Mouse (Mus musculus): Measurements from ENCODE around the gene Iqch. TPM values are rescaled to one million over a fixed set of nuclear protein-coding genes. Genes with fewer than 3 reads are reported as not detected.
A peak's percentile ranks its signal among the peaks of the same experiment; 100 is the strongest.

The Iqch gene
- polyA plus RNA-seq, 1 experiment from 2014 or later: 0.09 TPM

GRCm38 (mm10) chr9:63465561-63465960, 136.7 kb downstream of the Iqch start:
- Histone ChIP-seq H3K27ac (ENCODE audit: low read depth) (no peak overlapping the region), H3K36me3 (ENCODE audit: control insufficient read depth, insufficient read depth, low read length) (no peaks in the 10 kb centered on the region), H3K4me1 (replicated peaks; ENCODE audit: control insufficient read depth, insufficient read depth, low read length) (no peaks in the 10 kb centered on the region), H3K4me2 (ENCODE audit: low read length) (no peak overlapping the region), H3K9ac (ENCODE audit: low read length) (no peak overlapping the region), H3K27me3 (replicated peaks; ENCODE audit: control insufficient read depth, insufficient read depth, low read length) (no peaks in the 10 kb centered on the region), H3K9me3 (ENCODE audit: control insufficient read depth, low read length) (no peaks in the 10 kb centered on the region), H3K4me3 (ENCODE audit: low read depth, low read length) (no peak overlapping the region)
- ATAC-seq (replicated peaks; ENCODE audit: low FRiP score, low TSS enrichment, low read depth): no peak
- WGBS: 73% methylated on average over 3 of the region's 3 CpGs
- DNase-seq (ENCODE audit: low spot score): no peak

GRCm38 (mm10) chr9:63462296-63462695, 140.0 kb downstream of the Iqch start:
- no peak for ATAC-seq (replicated peaks; ENCODE audit: low FRiP score, low TSS enrichment, low read depth)
- WGBS: 53% methylated on average over 2 of the region's 2 CpGs

GRCm38 (mm10) chr9:63456401-63456800, 145.9 kb downstream of the Iqch start:
- DNase-seq (ENCODE audit: low spot score): no peak

More at GRCm38 (mm10) chr9:63462296-63462695, 140.0 kb downstream of the Iqch start:
- no peaks in the 10 kb centered on the region for H3K4me1 ChIP-seq (replicated peaks; ENCODE audit: control insufficient read depth, insufficient read depth, low read length)
- H3K9me3 ChIP-seq (ENCODE audit: control insufficient read depth, low read length): no peaks in the 10 kb centered on the region
- H3K27me3 ChIP-seq (replicated peaks; ENCODE audit: control insufficient read depth, insufficient read depth, low read length): no peaks in the 10 kb centered on the region
- no peaks in the 10 kb centered on the region for H3K36me3 ChIP-seq (ENCODE audit: control insufficient read depth, insufficient read depth, low read length)
- H3K9ac ChIP-seq (ENCODE audit: low read length): no peak overlapping the region
- no peak overlapping the region for H3K4me3 ChIP-seq (ENCODE audit: low read depth, low read length)
- H3K27ac ChIP-seq (ENCODE audit: low read depth): no peak overlapping the region
- peak; percentile 80 for DNase-seq (ENCODE audit: low spot score)
- no peak overlapping the region for H3K4me2 ChIP-seq (ENCODE audit: low read length)

DNA sequence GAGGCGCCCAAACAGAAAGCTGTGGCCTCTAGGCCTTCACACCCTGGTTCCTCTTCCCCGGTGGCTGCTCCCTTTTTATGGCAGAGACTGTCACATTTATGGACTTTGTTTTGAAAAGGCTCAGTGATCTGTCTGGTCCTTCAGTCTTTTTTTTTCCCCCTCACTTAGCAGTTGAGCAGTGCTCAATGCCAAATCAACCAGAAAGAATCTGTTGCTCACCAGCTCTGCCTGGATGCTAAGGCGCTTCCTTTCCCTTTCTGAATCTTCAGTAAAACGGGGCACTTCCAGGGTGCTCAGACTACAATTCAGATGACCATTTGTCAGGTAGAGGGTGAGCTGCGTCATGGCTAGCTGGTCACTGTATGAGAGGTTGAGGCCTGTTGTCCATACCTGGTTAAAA, 148.0 kb downstream of the Iqch start:
- 74% methylated on average over 5 of the region's 5 CpGs for WGBS
- H3K4me2 ChIP-seq (ENCODE audit: low read length): no peak overlapping the region

More at GRCm38 (mm10) chr9:63456401-63456800, 145.9 kb downstream of the Iqch start:
- no peaks in the 10 kb centered on the region for H3K9me3 ChIP-seq (ENCODE audit: control insufficient read depth, low read length)
- no peaks in the 10 kb centered on the region for H3K4me1 ChIP-seq (replicated peaks; ENCODE audit: control insufficient read depth, insufficient read depth, low read length)
- no peaks in the 10 kb centered on the region for H3K27me3 ChIP-seq (replicated peaks; ENCODE audit: control insufficient read depth, insufficient read depth, low read length)
- H3K36me3 ChIP-seq (ENCODE audit: control insufficient read depth, insufficient read depth, low read length): no peaks in the 10 kb centered on the region
- no peak overlapping the region for H3K9ac ChIP-seq (ENCODE audit: low read length)
- ATAC-seq (replicated peaks; ENCODE audit: low FRiP score, low TSS enrichment, low read depth): no peak
- H3K4me3 ChIP-seq (ENCODE audit: low read depth, low read length): no peak overlapping the region
- H3K27ac ChIP-seq (ENCODE audit: low read depth): no peak overlapping the region
- no peak overlapping the region for H3K4me2 ChIP-seq (ENCODE audit: low read length)

GRCm38 (mm10) chr9:63450531-63451030, 151.7 kb downstream of the Iqch start:
- ATAC-seq (replicated peaks; ENCODE audit: low FRiP score, low TSS enrichment, low read depth): no peak
- Histone ChIP-seq H3K4me1 (replicated peaks; ENCODE audit: control insufficient read depth, insufficient read depth, low read length) (no peaks in the 10 kb centered on the region), H3K36me3 (ENCODE audit: control insufficient read depth, insufficient read depth, low read length) (no peaks in the 10 kb centered on the region), H3K27ac (ENCODE audit: low read depth) (no peak overlapping the region), H3K4me2 (ENCODE audit: low read length) (no peak overlapping the region), H3K9me3 (ENCODE audit: control insufficient read depth, low read length) (no peaks in the 10 kb centered on the region), H3K4me3 (ENCODE audit: low read depth, low read length) (no peak overlapping the region), H3K27me3 (replicated peaks; ENCODE audit: control insufficient read depth, insufficient read depth, low read length) (no peaks in the 10 kb centered on the region), H3K9ac (ENCODE audit: low read length) (no peak overlapping the region)
- DNase-seq (ENCODE audit: low spot score): no peak
- 42% methylated on average over 4 of the region's 4 CpGs for WGBS

More for the DNA sequence above, 148.0 kb downstream of the Iqch start:
- no peak overlapping the region for H3K4me3 ChIP-seq (ENCODE audit: low read depth, low read length)
- ATAC-seq (replicated peaks; ENCODE audit: low FRiP score, low TSS enrichment, low read depth) (no peak), DNase-seq (ENCODE audit: low spot score) (no peak)
- no peaks in the 10 kb centered on the region for H3K36me3 ChIP-seq (ENCODE audit: control insufficient read depth, insufficient read depth, low read length)
- no peaks in the 10 kb centered on the region for H3K9me3 ChIP-seq (ENCODE audit: control insufficient read depth, low read length)
- no peak overlapping the region for H3K9ac ChIP-seq (ENCODE audit: low read length)
- no peaks in the 10 kb centered on the region for H3K4me1 ChIP-seq (replicated peaks; ENCODE audit: control insufficient read depth, insufficient read depth, low read length)
- no peaks in the 10 kb centered on the region for H3K27me3 ChIP-seq (replicated peaks; ENCODE audit: control insufficient read depth, insufficient read depth, low read length)
- H3K27ac ChIP-seq (ENCODE audit: low read depth): no peak overlapping the region

DNA sequence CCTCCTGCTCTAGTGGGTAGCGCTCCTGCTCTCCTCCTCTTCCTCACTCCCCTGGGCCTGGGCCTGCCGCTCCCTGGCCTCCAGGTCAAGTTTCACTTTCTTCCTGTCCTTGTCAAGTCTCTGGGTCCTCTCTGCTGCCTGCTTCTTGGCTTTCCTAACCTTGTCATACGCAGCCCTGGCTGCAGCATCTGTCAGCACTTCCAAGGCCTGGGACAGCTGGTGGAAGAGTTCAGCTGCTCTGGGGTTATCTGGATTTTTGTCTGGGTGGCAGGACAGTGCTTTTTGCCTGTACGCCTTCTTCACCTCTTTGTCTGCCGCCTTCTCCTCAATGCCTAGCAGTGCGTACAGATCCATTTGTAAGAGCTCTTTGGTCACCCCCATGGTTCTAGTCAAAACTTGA, 158.6 kb downstream of the Iqch start:
- no peak for DNase-seq (ENCODE audit: low spot score)

DNA sequence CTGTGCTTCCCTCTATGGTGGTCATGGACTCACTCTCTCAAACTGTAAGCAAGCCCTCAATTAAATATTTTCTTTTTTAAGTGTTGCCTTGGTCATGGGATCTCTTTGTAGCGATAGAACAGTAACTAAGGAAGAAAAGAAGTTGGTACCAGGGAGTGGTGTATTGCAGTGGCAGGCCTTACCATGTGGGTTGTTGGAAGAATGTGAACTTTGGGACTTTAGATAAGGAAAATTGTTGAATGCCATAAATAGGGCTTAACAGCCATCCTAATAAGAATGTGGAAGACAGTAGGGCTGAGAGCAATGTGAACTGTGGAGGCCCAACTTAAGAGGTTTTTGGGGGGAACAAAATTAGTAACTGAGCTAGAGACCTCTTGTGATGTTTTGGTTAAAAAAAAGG, 171.6 kb downstream of the Iqch start:
- no peak overlapping the region for H3K9ac ChIP-seq (ENCODE audit: low read length)
- no peak for ATAC-seq (replicated peaks; ENCODE audit: low FRiP score, low TSS enrichment, low read depth)
- no peaks in the 10 kb centered on the region for H3K36me3 ChIP-seq (ENCODE audit: control insufficient read depth, insufficient read depth, low read length)

More for the DNA sequence above, 158.6 kb downstream of the Iqch start:
- Histone ChIP-seq H3K4me1 (replicated peaks; ENCODE audit: control insufficient read depth, insufficient read depth, low read length) (no peaks in the 10 kb centered on the region), H3K4me2 (ENCODE audit: low read length) (no peak overlapping the region), H3K36me3 (ENCODE audit: control insufficient read depth, insufficient read depth, low read length) (no peaks in the 10 kb centered on the region), H3K27ac (ENCODE audit: low read depth) (no peak overlapping the region), H3K9ac (ENCODE audit: low read length) (no peak overlapping the region), H3K4me3 (ENCODE audit: low read depth, low read length) (no peak overlapping the region), H3K9me3 (ENCODE audit: control insufficient read depth, low read length) (no peaks in the 10 kb centered on the region), H3K27me3 (replicated peaks; ENCODE audit: control insufficient read depth, insufficient read depth, low read length) (no peaks in the 10 kb centered on the region)
- no peak for ATAC-seq (replicated peaks; ENCODE audit: low FRiP score, low TSS enrichment, low read depth)
- 69% methylated on average over 6 of the region's 6 CpGs for WGBS

GRCm38 (mm10) chr9:63421096-63421736, 181.1 kb downstream of the Iqch start:
- H3K4me2 ChIP-seq (ENCODE audit: low read length): no peak overlapping the region
- no peak overlapping the region for H3K27ac ChIP-seq (ENCODE audit: low read depth)
- no peak for DNase-seq (ENCODE audit: low spot score)
- no peaks in the 10 kb centered on the region for H3K27me3 ChIP-seq (replicated peaks; ENCODE audit: control insufficient read depth, insufficient read depth, low read length)
- no peaks in the 10 kb centered on the region for H3K4me1 ChIP-seq (replicated peaks; ENCODE audit: control insufficient read depth, insufficient read depth, low read length)
- H3K9ac ChIP-seq (ENCODE audit: low read length): no peak overlapping the region
- no peaks in the 10 kb centered on the region for H3K9me3 ChIP-seq (ENCODE audit: control insufficient read depth, low read length)
- no peak overlapping the region for H3K4me3 ChIP-seq (ENCODE audit: low read depth, low read length)
- WGBS: 58% methylated on average over 9 of the region's 9 CpGs
- no peak for ATAC-seq (replicated peaks; ENCODE audit: low FRiP score, low TSS enrichment, low read depth)
- no peaks in the 10 kb centered on the region for H3K36me3 ChIP-seq (ENCODE audit: control insufficient read depth, insufficient read depth, low read length)

More for the DNA sequence above, 171.6 kb downstream of the Iqch start:
- no peak overlapping the region for H3K4me2 ChIP-seq (ENCODE audit: low read length)
- DNase-seq (ENCODE audit: low spot score): no peak
- 86% methylated on average over 1 of the region's 1 CpGs for WGBS
- H3K27ac ChIP-seq (ENCODE audit: low read depth): no peak overlapping the region
- H3K4me1 ChIP-seq (replicated peaks; ENCODE audit: control insufficient read depth, insufficient read depth, low read length): no peaks in the 10 kb centered on the region
- H3K9me3 ChIP-seq (ENCODE audit: control insufficient read depth, low read length): no peaks in the 10 kb centered on the region
- H3K27me3 ChIP-seq (replicated peaks; ENCODE audit: control insufficient read depth, insufficient read depth, low read length): no peaks in the 10 kb centered on the region
- no peak overlapping the region for H3K4me3 ChIP-seq (ENCODE audit: low read depth, low read length)

DNA sequence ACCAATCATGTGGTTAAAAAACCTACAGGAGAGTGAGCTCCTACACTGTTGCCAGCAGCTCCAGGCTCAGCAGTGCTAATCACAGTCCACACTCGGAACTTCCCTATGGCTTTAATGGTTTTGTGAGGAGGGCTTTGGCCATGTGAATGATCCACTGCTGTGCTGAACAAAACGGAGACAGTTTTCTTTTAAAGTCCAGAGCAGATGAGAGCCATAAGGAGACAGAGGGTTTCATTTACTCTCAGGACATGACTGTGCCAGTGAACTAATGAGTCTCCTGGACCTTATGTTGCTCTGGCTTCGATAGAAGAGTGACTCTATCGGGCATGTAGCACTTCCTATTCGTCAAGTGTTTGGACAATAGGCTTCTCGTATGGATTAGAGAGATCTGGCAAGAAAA, 181.9 kb downstream of the Iqch start:
- WGBS: 54% methylated on average over 6 of the region's 6 CpGs
- ATAC-seq (replicated peaks; ENCODE audit: low FRiP score, low TSS enrichment, low read depth) (no peak), DNase-seq (ENCODE audit: low spot score) (no peak)
- Histone ChIP-seq H3K9me3 (ENCODE audit: control insufficient read depth, low read length) (no peaks in the 10 kb centered on the region), H3K4me2 (ENCODE audit: low read length) (no peak overlapping the region), H3K27me3 (replicated peaks; ENCODE audit: control insufficient read depth, insufficient read depth, low read length) (no peaks in the 10 kb centered on the region), H3K9ac (ENCODE audit: low read length) (no peak overlapping the region), H3K27ac (ENCODE audit: low read depth) (no peak overlapping the region), H3K4me3 (ENCODE audit: low read depth, low read length) (no peak overlapping the region), H3K36me3 (ENCODE audit: control insufficient read depth, insufficient read depth, low read length) (no peaks in the 10 kb centered on the region), H3K4me1 (replicated peaks; ENCODE audit: control insufficient read depth, insufficient read depth, low read length) (no peaks in the 10 kb centered on the region)

Measured in intestine, embryonic 14.5 days (tissue).